Mouse (Mus musculus) ES-Bruce4 (cell line): ENCODE measurements at regions not wholly inside any gene's neighbourhood (a gene's known extent, or its start where the extent isn't known, plus 50 kb on each side); places are given as distances from the start of the nearest gene placed in this dataset.

Source experiments
- H3K27ac ChIP-seq: 2 replicates; pipeline ENCODE4 v1.5.1; 2012; ENCODE audit warnings: low read length, inconsistent platforms; ENCODE audit not compliant: insufficient read depth
- H3K27me3 ChIP-seq: 2 replicates; pipeline ENCODE4 v1.6.1; 2012; ENCODE audit warnings: mild to moderate bottlenecking, low read length, inconsistent platforms; ENCODE audit not compliant: control insufficient read depth, poor library complexity, insufficient read depth, severe bottlenecking
- H3K36me3 ChIP-seq: 2 replicates; pipeline ENCODE4 v1.6.1; 2012; ENCODE audit warnings: inconsistent platforms, mild to moderate bottlenecking, low read length, moderate library complexity; ENCODE audit not compliant: control insufficient read depth, poor library complexity, insufficient read depth, severe bottlenecking
- H3K4me1 ChIP-seq: one replicate; pipeline ENCODE4 v1.8.1; 2011; ENCODE audit warnings: low read length; ENCODE audit not compliant: control insufficient read depth, insufficient read depth
- H3K4me3 ChIP-seq: 2 replicates; pipeline ENCODE4 v1.5.1; 2011; ENCODE audit warnings: low read depth, mild to moderate bottlenecking, low read length
- H3K9ac ChIP-seq: 2 replicates; pipeline ENCODE4 v1.6.1; 2012; ENCODE audit warnings: low read depth, mild to moderate bottlenecking, inconsistent platforms; ENCODE audit not compliant: poor library complexity, severe bottlenecking
- H3K9me3 ChIP-seq: replicated peaks from 2 replicates; pipeline ENCODE4 v1.6.1; 2012; ENCODE audit warnings: mild to moderate bottlenecking, low read length, inconsistent platforms; ENCODE audit not compliant: control insufficient read depth, poor library complexity, insufficient read depth, severe bottlenecking
- CTCF ChIP-seq: IDR thresholded peaks from one replicate; pipeline ENCODE4 v1.8.1; 2011; ENCODE audit warnings: low read depth, low read length
- EP300 ChIP-seq: IDR thresholded peaks from 2 replicates; pipeline ENCODE4 v1.6.1; 2011; ENCODE audit warnings: low read depth, low read length; ENCODE audit not compliant: insufficient read depth
- POLR2A ChIP-seq: IDR thresholded peaks from one replicate; pipeline ENCODE4 v1.8.1; 2011; ENCODE audit warnings: low read length; ENCODE audit not compliant: insufficient read depth

DNA sequence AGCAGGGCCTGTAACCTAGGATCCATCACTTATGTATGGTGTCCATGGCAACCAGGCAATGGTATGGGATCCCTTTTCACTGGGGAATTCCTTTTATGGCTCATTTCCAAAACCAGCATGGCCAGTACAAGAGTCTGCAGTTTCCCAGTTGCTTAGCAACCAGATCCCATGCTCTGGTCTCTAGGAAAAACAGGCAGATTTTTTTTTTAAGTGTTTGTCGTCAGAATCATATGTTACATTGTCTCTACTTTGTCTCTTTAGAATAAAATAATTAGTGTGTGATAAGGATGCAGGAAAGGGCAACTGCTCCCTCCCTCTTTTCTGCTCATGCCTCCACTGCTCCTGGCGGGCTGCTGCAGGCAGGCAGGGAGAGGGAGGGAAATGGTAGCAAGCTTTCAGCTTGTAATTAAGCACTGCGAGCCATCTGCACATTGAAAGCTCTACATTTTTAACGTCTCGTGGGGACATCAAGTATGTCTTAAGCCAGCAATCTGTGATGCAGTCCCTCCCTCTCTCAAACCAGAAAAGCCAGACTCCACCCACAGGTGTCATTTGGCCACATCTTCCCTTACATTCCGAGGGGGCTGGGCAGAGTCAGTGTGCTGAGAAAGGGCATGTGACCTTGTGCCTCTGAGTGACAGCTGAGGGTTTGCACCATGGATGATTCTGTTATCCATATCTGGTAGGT, 51.6 kb upstream of the March10 start:
- TF ChIP-seq CTCF: no peak
- TF ChIP-seq EP300: no peak
- no peak for TF ChIP-seq POLR2A
- Histone ChIP-seq H3K9me3 (no peaks in the 10 kb centered on the region), H3K27me3 (no peaks in the 10 kb centered on the region), H3K27ac (no peak overlapping the region), H3K4me3 (no peak overlapping the region), H3K9ac (no peak overlapping the region), H3K4me1 (no peaks in the 10 kb centered on the region), H3K36me3 (no peaks in the 10 kb centered on the region)

DNA sequence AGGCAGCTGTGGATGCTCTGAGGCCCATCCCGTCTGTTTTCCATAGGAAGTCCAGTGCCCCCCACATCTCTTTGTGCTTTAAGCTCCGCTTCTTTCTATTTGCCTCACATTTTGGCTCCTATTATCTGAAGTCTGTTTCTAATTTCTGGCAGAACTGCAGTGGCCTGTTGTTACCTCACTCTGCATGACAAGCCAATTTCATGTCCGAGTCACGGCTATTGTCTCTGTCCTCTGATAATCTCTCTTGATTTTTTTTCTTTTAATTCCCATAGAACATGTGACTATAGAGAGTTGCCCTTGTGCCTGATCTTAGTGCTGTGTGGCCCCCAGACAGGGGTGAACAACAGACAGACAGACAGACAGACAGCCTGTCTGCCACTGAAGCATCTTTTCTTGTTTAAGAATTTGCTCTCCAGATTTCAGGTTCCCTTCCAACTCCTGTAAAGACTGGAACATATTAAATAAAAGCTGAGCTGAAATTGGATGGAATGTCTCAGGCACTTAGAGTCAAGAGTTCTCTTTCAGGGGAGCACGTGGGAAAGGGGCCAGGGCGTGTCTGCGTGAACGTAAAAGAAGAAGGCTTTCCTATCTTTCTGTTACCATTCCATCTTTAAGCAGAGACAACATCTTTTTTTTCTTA, 50.9 kb upstream of the March10 start:
- no peaks in the 10 kb centered on the region for H3K36me3 ChIP-seq
- H3K9me3 ChIP-seq: no peaks in the 10 kb centered on the region
- no peak overlapping the region for H3K27ac ChIP-seq
- no peaks in the 10 kb centered on the region for H3K27me3 ChIP-seq
- TF ChIP-seq CTCF (no peak), POLR2A (no peak), EP300 (no peak)
- no peak overlapping the region for H3K4me3 ChIP-seq
- H3K4me1 ChIP-seq: no peaks in the 10 kb centered on the region
- H3K9ac ChIP-seq: no peak overlapping the region
